Mouse (Mus musculus) CH12.LX (cell line): Measurements from ENCODE around the gene Dapk2.

Source experiments
- CTCF ChIP-seq, 2 experiments: IDR thresholded peaks in 1 of 2; conservative IDR thresholded peaks in 1 of 2; 2 replicates each; pipeline ENCODE4 v1.5.1; 2011 to 2012; ENCODE audit warnings: low read depth in 2 of 2, low read length in 2 of 2, improper control_type of control experiment in 1 of 2, inconsistent platforms in 1 of 2, mild to moderate bottlenecking in 1 of 2, moderate library complexity in 1 of 2
- HCFC1 ChIP-seq: IDR thresholded peaks from 2 replicates; pipeline ENCODE4 v1.6.1; 2012; ENCODE audit warnings: low read depth, mild to moderate bottlenecking, inconsistent platforms, low read length, improper control_type of control experiment
- MAFK ChIP-seq: IDR thresholded peaks from 2 replicates; pipeline ENCODE4 v1.6.1; 2011; ENCODE audit warnings: low read length, improper control_type of control experiment; ENCODE audit not compliant: insufficient replicate concordance
- MAX ChIP-seq: IDR thresholded peaks from 2 replicates; pipeline ENCODE4 v1.6.1; 2011; ENCODE audit warnings: low read length, improper control_type of control experiment
- POLR2A ChIP-seq: IDR thresholded peaks from 2 replicates; pipeline ENCODE4 v1.6.1; 2011; ENCODE audit warnings: low read depth, mild to moderate bottlenecking, improper control_type of control experiment, low read length
- RAD21 ChIP-seq: IDR thresholded peaks from 2 replicates; pipeline ENCODE4 v1.6.1; 2011; ENCODE audit warnings: low read depth, mild to moderate bottlenecking, low read length, improper control_type of control experiment, moderate library complexity

- TF ChIP-seq MAX: no peak
- no peak for TF ChIP-seq CTCF (conservative IDR thresholded peaks at IDR 0.05 in 1 of 2, IDR thresholded peaks at IDR 0.05 in 1 of 2; ENCODE audit: low read depth in 2 of 2, low read length in 2 of 2)
- no peak for TF ChIP-seq POLR2A
- TF ChIP-seq MAFK: no peak
- no peak for TF ChIP-seq RAD21
- TF ChIP-seq HCFC1: no peak
Observed at GRCm38 (mm10) chr9:66121421-66121820, 36.6 kb upstream of the Dapk2 start.
